Mouse (Mus musculus) liver, adult 2 months (tissue): ENCODE measurements at regions not wholly inside any gene's neighbourhood (a gene's known extent, or its start where the extent isn't known, plus 50 kb on each side); places are given as distances from the start of the nearest gene placed in this dataset.

ENCODE experiments used
- CTCF ChIP-seq: fragments of 200-500 bp; IDR thresholded peaks from 2 replicates; pipeline ENCODE4 v1.5.1; 2011; ENCODE audit warnings: low read depth, low read length, control low read depth
- POLR2A ChIP-seq: fragments of 200-500 bp; IDR thresholded peaks from 2 replicates; pipeline ENCODE4 v1.6.1; 2011; ENCODE audit warnings: low read length, control low read depth; ENCODE audit not compliant: insufficient read depth; ENCODE audit errors: extremely low read depth

DNA sequence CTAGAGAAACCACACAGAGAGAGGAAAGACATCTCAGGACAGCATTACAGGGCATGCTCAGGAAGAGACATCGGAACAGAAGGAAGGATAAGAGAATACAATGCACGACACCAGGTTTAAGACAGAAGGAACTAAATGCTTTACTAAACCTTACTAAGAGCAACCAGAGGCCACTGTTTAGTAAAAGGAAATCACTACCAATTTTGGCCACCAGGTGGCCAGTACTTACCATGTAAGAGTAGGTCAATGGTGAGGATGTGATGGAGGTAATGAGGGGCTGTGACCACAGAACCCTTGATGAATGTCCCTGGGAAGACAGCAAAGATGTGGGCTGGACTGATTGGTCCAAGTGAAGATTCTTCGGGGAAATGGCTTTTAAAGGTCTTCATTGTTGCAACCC, 174.9 kb downstream of the Ly86 start:
- TF ChIP-seq CTCF (peak; percentile 42; the same call in 1 of the 2 replicates), POLR2A (no peak)
